Mouse (Mus musculus) bone marrow macrophage, adult 2 months (primary cell): ENCODE results near the gene Bhlha15.

Experiments
- CTCF ChIP-seq: IDR thresholded peaks from 2 replicates; pipeline ENCODE4 v1.5.1; 2012; ENCODE audit warnings: low read depth, mild to moderate bottlenecking, low read length, moderate library complexity
- POLR2A ChIP-seq: IDR thresholded peaks from 2 replicates; pipeline ENCODE4 v1.6.1; 2012; ENCODE audit warnings: mild to moderate bottlenecking, low read depth, low read length, borderline replicate concordance

DNA sequence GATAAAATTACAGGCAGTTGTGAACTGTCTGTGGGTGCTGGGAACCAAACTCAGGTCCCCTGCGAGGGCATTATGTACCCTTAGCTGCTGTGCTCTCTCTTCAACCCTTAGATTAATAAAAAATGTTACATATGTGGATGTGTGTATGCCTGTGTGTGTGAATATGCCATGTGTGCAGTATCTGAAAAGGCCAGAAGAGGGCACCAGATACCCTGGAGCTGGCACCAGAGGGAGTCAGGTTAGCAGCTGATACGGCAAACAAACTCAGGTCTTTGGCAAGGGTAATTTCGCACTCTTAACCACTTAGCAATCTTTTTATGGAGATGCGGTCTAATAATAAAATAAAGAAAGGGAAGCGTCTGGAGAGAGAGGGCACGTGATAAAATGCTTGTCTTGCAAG, 12.3 kb downstream of the Bhlha15 start:
- peak; percentile 14; the same call in 1 of the 2 replicates for TF ChIP-seq CTCF
- TF ChIP-seq POLR2A, result no peak
